Mouse (Mus musculus) liver, embryonic 14.5 days (tissue): ENCODE measurements at regions not wholly inside any gene's neighbourhood (a gene's known extent, or its start where the extent isn't known, plus 50 kb on each side); places are given as distances from the start of the nearest gene placed in this dataset.

Source experiments
- ATAC-seq: fragments of 200-750 bp; cut with Nextera tagmentation; 2 replicates; pipeline ENCODE4 v1.8.0; 2017; ENCODE audit warnings: moderate number of reproducible peaks, mild to moderate bottlenecking, moderate library complexity; ENCODE audit not compliant: insufficient read depth
- DNase-seq, 3 experiments: peaks; one replicate each; pipeline ENCODE4 v3.0.0-alpha.2; 2012 to 2013; ENCODE audit warnings: low read depth in 3 of 3, low spot score in 3 of 3
- H3K27ac ChIP-seq: fragments of 300-500 bp; sonication (generic); 2 replicates; pipeline ENCODE4 v1.5.1; 2014; ENCODE audit warnings: moderate library complexity, mild to moderate bottlenecking, control low read depth, inconsistent platforms
- H3K27me3 ChIP-seq: fragments of 300-500 bp; sonication (generic); 2 replicates; pipeline ENCODE4 v1.6.1; 2014; ENCODE audit warnings: mild to moderate bottlenecking, low read length, moderate library complexity; ENCODE audit not compliant: control insufficient read depth, insufficient read depth
- H3K36me3 ChIP-seq: fragments of 300-500 bp; sonication (generic); replicated peaks from 2 replicates; pipeline ENCODE4 v1.6.1; 2014; ENCODE audit warnings: low read depth; ENCODE audit not compliant: control insufficient read depth, insufficient read depth
- H3K4me1 ChIP-seq, 2 experiments: fragments of 200-500 bp in 1 of 2; fragments of 300-500 bp in 1 of 2; sonication (generic) in 1 of 2; replicated peaks; 2 replicates each; pipeline ENCODE4 v1.6.1; 2012 to 2014; ENCODE audit warnings: antibody characterized with exemption in 1 of 2, inconsistent platforms in 1 of 2, low read length in 1 of 2; ENCODE audit not compliant: control insufficient read depth in 2 of 2, insufficient read depth in 2 of 2
- H3K4me2 ChIP-seq: fragments of 300-500 bp; sonication (generic); 2 replicates; pipeline ENCODE4 v1.6.1; 2014; ENCODE audit warnings: low read depth, mild to moderate bottlenecking, control low read depth, moderate library complexity
- H3K4me3 ChIP-seq, 2 experiments: fragments of 200-500 bp in 1 of 2; fragments of 300-500 bp in 1 of 2; sonication (generic) in 1 of 2; 2 replicates each; pipeline ENCODE4 v1.5.1; 2012 to 2014; ENCODE audit warnings: low read depth in 2 of 2, low read length in 2 of 2, mild to moderate bottlenecking in 2 of 2, control low read depth in 1 of 2, inconsistent platforms in 1 of 2, moderate library complexity in 1 of 2; ENCODE audit not compliant: insufficient read depth in 1 of 2
- H3K9ac ChIP-seq: fragments of 300-500 bp; sonication (generic); replicated peaks from 2 replicates; pipeline ENCODE4 v1.6.1; 2014; ENCODE audit warnings: mild to moderate bottlenecking, control low read depth, moderate library complexity
- H3K9me3 ChIP-seq: fragments of 300-500 bp; sonication (generic); 2 replicates; pipeline ENCODE4 v1.6.1; 2016; ENCODE audit warnings: low read length, mixed read lengths; ENCODE audit not compliant: control insufficient read depth
- CTCF ChIP-seq: IDR thresholded peaks from 2 replicates; pipeline ENCODE4 v1.5.1; 2016; ENCODE audit warnings: antibody characterized with exemption, low read depth, control low read depth
- EP300 ChIP-seq: IDR thresholded peaks from 2 replicates; pipeline ENCODE4 v1.6.1; 2016; ENCODE audit warnings: antibody characterized with exemption, low read depth
- WGBS: fragments of 180-500 bp; shearing (Covaris S2); extraction: QIAGEN DNeasy Blood & Tissue Kit; methylation state at CpG from one replicate; pipeline ENCODE4 v1.1.7; 2014; ENCODE audit not compliant: insufficient replicate concordance; 5-methylcytosine and 5-hydroxymethylcytosine counted together

GRCm38 (mm10) chr15:88229456-88229855, 370.6 kb upstream of the Zdhhc25 start:
- Histone ChIP-seq H3K4me3 (no peak overlapping the region), H3K4me2 (no peak overlapping the region), H3K9ac (no peak overlapping the region), H3K4me1 (no peaks in the 10 kb centered on the region), H3K27ac (no peak overlapping the region), H3K9me3 (no peaks in the 10 kb centered on the region; the same call in 1 of the 2 replicates), H3K36me3 (no peaks in the 10 kb centered on the region), H3K27me3 (no peaks in the 10 kb centered on the region)
- no peak for ATAC-seq
- WGBS: 51% methylated on average over 4 of the region's 4 CpGs
- no peak for DNase-seq
- TF ChIP-seq EP300: no peak
- no peak for TF ChIP-seq CTCF

DNA sequence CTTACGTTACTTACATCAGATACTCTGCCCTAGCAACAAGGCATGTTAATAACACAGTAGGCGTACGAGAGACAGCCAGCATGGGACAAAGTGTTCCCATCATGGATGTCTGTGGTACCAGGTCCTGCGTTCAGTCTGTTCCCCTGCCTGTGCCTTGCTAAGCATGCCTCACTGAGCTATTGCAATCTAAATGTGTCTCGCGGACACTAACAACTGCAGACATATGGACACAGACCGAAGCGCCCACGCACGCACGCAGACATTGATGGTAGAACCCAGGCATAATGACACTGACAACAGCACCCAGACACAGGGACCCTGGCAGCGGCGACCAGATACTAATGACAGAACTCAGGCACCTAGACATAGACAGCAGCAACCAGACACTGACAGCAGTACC, 355.5 kb upstream of the Zdhhc25 start:
- H3K4me1 ChIP-seq: no peaks in the 10 kb centered on the region
- H3K9ac ChIP-seq: no peak overlapping the region
- 80% methylated on average over 13 of the region's 13 CpGs for WGBS
- no peaks in the 10 kb centered on the region for H3K36me3 ChIP-seq
- H3K27me3 ChIP-seq: no peaks in the 10 kb centered on the region
- ATAC-seq (no peak), DNase-seq (no peak)
- TF ChIP-seq EP300: no peak
- TF ChIP-seq CTCF: no peak
- H3K9me3 ChIP-seq: no peaks in the 10 kb centered on the region
- H3K4me3 ChIP-seq: no peak overlapping the region
- H3K27ac ChIP-seq: no peak overlapping the region
- no peak overlapping the region for H3K4me2 ChIP-seq

GRCm38 (mm10) chr15:88245496-88246246, 354.4 kb upstream of the Zdhhc25 start:
- Histone ChIP-seq H3K9ac (no peak overlapping the region), H3K4me1 (no peaks in the 10 kb centered on the region), H3K9me3 (no peaks in the 10 kb centered on the region), H3K27me3 (no peaks in the 10 kb centered on the region), H3K27ac (no peak overlapping the region), H3K4me3 (no peak overlapping the region), H3K36me3 (no peaks in the 10 kb centered on the region), H3K4me2 (no peak overlapping the region)
- DNase-seq (no peak), ATAC-seq (no peak)
- 56% methylated on average over 22 of the region's 22 CpGs for WGBS
- no peak for TF ChIP-seq EP300
- no peak for TF ChIP-seq CTCF

GRCm38 (mm10) chr15:88247974-88248625, 352.0 kb upstream of the Zdhhc25 start:
- TF ChIP-seq EP300 (no peak), CTCF (peak; percentile 79)
- ATAC-seq (no peak), DNase-seq (peak in 1 of 3 experiments; percentile 3)
- Histone ChIP-seq H3K4me1 (no peaks in the 10 kb centered on the region), H3K27me3 (no peaks in the 10 kb centered on the region), H3K9me3 (no peaks in the 10 kb centered on the region), H3K9ac (no peak overlapping the region), H3K36me3 (no peaks in the 10 kb centered on the region), H3K27ac (no peak overlapping the region), H3K4me2 (no peak overlapping the region), H3K4me3 (no peak overlapping the region)
- 29% methylated on average over 14 of the region's 14 CpGs for WGBS

DNA sequence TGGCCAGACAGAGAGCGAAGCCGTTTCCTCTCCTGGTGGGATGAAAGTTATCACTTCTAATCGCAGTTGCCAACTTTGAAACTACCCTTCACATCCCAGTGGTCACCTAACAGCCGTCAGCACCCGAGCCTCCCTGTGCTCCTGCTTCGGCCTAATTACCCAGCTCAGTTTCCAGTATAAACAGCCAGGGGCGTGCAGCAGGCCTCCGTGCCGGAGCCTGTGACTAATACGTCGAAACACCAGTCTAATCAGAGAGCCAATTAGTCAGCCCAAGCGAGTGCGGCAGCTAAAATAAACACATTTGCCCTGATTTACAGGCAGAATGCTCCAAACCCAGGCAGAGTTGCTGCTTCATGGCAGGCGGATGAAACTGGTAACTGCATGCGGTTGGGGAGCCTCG, 312.1 kb upstream of the Zdhhc25 start:
- no peak overlapping the region for H3K27ac ChIP-seq
- 48% methylated on average over 16 of the region's 16 CpGs for WGBS
- DNase-seq (no peak), ATAC-seq (no peak)
- H3K9me3 ChIP-seq: no peaks in the 10 kb centered on the region; the same call in 1 of the 2 replicates
- no peak overlapping the region for H3K4me3 ChIP-seq
- no peaks in the 10 kb centered on the region for H3K27me3 ChIP-seq
- H3K4me2 ChIP-seq: no peak overlapping the region
- TF ChIP-seq EP300 (no peak), CTCF (no peak)
- no peaks in the 10 kb centered on the region for H3K4me1 ChIP-seq
- H3K9ac ChIP-seq: no peak overlapping the region
- H3K36me3 ChIP-seq: no peaks in the 10 kb centered on the region
